Mouse (Mus musculus) lung, postnatal 0 days (tissue): ENCODE measurements around the gene Elmsan1.

Source experiments
- CTCF ChIP-seq: IDR thresholded peaks from 2 replicates; pipeline ENCODE4 v1.5.1; 2016; ENCODE audit warnings: antibody characterized with exemption, mild to moderate bottlenecking
- EP300 ChIP-seq: IDR thresholded peaks from 2 replicates; pipeline ENCODE4 v1.6.1; 2016; ENCODE audit warnings: antibody characterized with exemption, mild to moderate bottlenecking, control low read depth

DNA sequence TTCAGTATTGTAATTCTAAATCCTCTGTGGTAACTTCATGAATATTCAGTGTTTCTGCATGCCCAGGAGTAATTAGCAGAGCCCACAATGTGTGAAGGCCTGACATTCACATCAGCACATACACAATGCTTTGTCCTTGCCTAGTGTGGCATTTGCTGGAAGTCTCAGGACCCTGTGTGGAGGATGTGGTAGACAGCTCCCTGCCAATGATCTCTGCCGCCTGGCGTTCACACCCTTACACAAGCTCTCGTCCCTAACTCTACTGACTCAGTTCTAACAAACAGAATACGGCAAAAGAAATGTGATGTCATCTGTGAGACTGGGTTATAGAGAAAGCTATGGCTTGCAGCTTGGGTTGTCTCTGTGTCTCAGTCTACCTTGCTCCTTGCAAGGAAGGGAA is 1.8 kb upstream of the Elmsan1 start:
- TF ChIP-seq CTCF (no peak), EP300 (no peak)
